Mouse (Mus musculus) ovary, adult 18-20 months (tissue): ENCODE results near the gene Elof1.
"Not testable (repeated sequence)": the region's sequence is repeated elsewhere in the genome, so short reads cannot be mapped to it uniquely, and the experiment has no call there.

Experiments used
- DNase-seq: peaks from one replicate; pipeline ENCODE4 v3.0.0; 2022; ENCODE audit warnings: low spot score, mixed read lengths

Gene Elof1

GRCm38 (mm10) chr9:22116740-22117426 lies at the start of gene Elof1:
Gene Elof1, minus strand, starts transcription at chr9:22117172.
- DNase-seq = peak; percentile 91

DNA sequence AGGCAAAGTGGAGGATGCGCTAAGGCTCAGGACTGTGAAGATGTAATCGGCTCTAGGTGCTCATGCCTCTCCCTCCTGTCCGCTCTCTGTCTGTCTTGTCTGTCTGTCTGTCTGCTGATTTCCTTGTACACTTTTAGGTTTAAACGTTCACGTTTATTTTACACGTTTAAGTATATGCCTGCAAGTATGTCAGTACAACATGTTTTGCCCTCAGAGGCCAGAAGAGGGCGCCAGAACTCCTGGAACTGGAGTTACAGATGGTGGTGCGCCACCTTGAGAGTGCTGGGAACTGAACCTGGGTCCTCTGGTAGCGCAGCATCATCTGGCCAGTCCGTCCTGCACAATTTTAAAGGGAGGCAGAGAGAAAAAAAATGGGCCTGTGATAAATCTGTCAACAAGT lies 49.7 kb upstream of the Elof1 start:
- DNase-seq = no peak

DNA sequence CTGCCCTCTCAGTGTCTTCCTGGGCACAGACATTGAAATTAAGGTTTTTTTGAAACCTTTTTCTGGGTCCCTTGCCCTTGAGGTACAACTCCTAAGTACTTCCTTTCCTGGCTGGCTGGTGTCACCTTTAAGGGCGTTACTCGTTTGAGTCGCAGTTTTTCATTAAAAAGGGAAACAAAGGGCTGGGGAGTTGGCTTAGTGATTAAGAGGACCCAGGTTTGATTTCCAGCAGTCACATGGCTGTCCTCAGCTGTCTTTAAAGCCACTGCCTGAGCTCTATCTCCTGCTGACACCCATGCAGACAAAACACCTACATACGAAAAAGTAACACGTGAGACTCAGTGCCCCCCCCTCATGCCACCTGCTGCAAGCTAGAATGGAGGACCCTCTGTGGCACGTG lies 49.0 kb upstream of the Elof1 start:
- no peak for DNase-seq

DNA sequence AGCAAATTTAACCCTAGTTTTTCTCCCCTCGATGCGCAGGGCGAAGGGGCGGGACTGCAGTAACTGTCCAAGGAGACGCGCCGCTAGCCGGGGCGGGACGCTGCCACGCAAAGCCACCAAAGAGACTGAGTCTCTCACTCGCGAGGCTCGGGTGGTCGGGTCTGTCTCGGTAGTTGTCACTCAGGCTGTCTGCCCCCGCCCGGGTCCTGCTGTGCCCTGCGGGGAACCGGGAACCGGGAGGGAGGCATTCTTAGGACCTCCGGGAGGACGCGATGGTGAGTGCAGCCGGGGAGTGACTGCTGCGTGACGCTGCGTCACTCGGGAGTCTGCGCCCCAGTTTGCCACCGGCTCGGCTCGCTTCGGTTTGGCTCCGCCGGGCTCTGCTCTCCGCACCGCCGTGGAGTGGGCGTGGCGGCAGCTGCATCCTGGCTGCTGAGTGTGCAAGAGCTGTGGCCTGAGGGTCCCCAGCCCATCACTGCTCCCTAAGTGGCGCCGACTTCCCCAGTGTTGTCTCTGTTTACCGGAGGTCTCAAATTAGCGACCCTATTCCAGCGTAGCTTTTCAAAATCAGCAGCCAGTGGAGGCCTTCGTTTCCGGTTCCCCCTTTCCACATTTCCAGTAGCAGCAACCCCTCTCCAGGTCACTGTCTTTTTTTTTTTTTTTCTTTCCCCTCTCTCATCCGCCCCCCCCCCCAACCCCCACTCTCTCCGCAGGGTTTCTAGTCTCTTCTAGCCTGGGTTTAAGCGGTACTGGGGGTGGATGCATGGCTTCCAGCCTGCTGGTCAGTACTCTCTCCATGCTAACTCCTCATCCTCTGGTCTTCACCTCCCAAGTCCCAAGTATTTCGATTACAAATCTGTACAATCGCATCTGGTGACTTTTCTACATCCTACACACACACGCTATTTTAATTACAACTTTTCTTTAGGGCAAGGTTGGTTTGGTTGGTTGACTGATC lies 48.0 kb upstream of the Elof1 start:
- DNase-seq = no peak

DNA sequence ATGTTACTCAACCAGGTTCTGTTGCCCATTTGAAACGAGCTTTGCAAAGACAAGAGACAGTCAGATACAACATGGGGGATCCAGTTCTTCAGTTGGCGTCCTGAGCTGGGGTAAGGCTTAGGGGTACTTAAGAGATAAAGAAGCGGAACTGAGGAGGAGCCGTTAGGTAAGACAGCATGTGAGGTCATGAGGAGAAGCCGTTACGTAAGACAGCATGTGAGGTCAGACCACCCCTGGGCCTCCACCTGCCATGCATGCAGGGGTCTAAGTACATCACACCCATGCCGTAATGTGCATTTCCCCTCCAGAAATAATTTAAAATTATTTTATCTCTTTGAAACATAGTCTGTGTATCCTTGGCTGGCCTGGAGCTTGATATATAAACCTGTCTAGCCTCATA lies 45.9 kb upstream of the Elof1 start:
- DNase-seq = no peak

- no peak for DNase-seq
These were observed 45.3 kb upstream of the Elof1 start for GRCm38 (mm10) chr9:22162305-22162704.

DNA sequence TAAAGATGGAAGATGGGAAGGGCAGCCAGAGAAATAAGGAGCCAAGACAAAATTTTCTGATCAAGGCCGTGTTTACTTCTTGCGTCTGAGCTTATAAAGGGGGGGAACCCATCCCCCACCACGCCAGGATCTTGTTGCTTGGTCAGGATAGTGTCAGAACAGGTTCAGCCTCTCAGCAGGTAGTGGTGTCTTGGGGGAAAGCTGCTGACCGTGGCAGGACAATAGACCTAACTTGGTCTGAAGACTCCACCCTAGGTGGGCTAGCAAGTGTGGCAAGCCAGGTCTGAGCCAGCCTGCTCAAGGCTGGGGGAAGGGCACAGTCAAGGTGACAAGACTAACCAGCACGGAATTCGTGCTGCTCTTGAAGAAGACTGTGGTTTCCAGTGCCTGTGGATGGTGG lies 44.3 kb upstream of the Elof1 start:
- DNase-seq = no peak

DNA sequence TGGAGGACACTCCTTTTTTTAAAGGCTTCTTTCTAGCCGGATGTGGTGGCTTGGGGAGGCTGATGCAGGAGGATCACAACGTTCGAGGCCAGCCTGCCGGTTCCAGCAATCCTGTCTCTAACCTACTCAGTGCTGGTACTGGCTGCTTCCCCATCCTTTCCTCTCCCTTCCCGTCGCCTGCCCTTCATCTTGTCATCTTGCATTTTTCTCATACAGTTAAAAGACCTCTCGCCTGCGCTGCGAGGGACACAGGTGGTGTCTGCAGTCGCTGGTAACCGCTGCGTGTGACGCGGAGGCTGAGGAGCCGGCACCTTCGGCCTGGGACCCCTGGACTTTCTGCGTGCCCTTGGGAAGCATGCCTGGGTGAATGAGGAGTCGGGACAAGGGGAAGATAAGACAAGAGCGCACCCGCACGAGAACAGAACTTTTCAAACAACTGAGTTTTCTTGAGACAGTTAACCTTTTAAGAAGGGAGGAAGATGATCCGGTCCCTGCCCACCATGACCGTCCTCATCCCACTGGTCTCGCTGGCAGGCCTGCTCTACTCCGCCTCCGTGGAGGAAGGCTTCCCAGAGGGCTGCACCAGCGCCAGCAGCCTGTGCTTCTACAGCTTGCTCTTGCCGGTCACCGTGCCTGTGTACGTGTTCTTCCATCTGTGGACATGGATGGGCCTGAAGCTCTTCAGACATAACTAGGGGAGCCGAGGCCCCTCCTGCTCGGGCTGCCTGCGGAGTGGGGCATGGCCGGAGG lies 40.7 kb upstream of the Elof1 start:
- DNase-seq = no peak

DNA sequence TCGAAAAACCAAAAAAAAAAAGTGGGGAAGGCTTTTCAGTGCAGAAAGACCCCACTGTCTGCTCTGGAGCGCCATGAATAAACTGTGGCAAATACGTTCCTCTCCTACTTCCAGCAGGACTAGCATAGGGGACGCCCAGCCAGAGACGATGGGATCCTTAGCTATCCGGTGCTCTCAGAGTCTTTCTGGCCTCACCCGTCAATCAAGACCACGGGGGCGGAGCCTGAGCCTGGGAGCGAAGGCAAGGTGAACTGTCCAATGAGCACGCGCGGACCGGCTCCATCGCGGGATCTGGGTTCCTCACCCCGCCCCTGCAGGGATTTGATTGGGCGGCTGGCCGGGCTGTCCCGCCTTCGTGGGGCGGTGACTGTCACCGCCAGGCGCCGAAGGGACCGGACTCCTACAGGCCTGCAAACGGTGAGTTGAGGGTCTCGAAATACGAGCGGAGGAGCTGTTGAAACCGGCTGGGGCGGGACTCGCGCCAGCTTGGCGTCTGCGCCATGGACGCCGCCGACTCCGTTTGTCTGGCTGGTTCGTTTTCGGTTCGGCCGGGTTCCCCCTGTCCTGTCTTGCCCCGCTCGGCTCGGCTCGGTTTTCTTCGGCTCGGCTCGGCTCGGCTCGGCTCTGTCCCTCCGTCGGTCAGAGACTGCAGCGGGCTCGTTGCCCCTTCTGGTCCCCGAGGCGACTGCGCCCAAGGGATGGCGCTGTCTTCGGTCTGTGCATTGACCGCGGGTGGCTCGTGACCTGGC lies 39.7 kb upstream of the Elof1 start, which contains the start of gene Pigyl:
Gene Pigyl, plus strand, starts transcription at position 350 of the 749 bp plus-strand sequence.
- peak; percentile 97 for DNase-seq

- no peak for DNase-seq
These were observed 38.6 kb upstream of the Elof1 start for GRCm38 (mm10) chr9:22155614-22156013.

DNA sequence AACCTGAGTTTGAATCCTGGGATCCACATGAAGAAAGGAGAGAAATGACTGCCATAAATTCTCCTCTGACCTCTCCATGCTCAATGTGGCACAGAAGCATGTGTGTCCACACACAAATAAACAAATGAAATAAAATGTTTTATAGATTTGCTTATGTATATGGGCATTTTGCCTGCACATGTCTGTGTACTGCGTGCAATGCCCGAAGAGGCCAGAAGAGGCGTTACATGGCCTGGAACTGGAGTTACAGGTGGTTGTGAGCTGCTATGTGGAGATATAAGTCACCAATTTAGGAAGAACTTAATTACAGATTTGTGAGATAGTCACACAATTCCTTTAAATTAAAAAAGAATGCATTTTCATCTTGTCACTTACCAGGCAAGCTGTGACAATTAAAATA lies 36.8 kb upstream of the Elof1 start:
- no peak for DNase-seq

DNA sequence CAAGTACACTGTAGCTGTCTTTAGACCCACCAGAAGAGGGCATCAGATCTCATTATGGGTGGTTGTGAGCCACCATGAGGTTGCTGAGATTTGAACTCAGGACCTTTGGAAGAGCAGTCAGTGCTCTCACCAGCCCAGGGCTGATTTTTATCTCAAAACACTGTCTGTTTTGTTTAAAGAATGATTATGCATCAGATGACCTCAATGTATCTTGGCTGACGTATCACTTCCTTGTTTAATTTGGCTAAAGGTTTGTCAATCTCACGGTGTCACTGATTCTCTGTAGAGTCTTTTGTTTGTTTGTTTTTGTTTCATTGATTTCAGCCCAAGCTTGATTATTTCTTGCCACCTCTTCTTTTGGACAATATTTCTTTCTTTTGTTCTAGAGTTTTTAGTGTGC lies 34.0 kb upstream of the Elof1 start:
- no peak for DNase-seq

DNA sequence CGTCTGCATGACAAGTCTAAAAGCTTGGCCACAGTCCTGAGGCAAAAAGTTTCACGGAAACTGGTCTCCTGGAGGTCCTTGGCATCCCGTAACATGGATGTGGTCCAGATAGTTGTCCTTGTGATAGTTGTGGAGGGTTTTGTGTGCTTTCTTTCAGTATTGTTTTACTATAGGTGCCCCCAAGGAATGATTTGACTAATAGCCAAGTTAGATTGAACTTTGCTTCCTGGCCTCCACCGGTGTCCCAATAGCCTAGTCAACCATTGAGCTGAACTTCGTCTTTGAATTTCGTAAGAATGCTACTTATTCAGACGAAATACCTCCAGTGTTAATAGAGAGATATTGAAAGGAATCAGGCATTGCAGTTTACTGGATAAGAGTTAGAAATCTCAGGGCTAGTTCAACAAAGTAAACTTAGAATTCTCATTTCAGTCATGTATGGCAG lies 33.3 kb upstream of the Elof1 start:
- DNase-seq = not testable (repeated sequence)

GRCm38 (mm10) chr9:22149426-22150248 lies 32.7 kb upstream of the Elof1 start:
- no peak for DNase-seq

- no peak for DNase-seq
These were observed 27.5 kb upstream of the Elof1 start for GRCm38 (mm10) chr9:22144304-22144965.

DNA sequence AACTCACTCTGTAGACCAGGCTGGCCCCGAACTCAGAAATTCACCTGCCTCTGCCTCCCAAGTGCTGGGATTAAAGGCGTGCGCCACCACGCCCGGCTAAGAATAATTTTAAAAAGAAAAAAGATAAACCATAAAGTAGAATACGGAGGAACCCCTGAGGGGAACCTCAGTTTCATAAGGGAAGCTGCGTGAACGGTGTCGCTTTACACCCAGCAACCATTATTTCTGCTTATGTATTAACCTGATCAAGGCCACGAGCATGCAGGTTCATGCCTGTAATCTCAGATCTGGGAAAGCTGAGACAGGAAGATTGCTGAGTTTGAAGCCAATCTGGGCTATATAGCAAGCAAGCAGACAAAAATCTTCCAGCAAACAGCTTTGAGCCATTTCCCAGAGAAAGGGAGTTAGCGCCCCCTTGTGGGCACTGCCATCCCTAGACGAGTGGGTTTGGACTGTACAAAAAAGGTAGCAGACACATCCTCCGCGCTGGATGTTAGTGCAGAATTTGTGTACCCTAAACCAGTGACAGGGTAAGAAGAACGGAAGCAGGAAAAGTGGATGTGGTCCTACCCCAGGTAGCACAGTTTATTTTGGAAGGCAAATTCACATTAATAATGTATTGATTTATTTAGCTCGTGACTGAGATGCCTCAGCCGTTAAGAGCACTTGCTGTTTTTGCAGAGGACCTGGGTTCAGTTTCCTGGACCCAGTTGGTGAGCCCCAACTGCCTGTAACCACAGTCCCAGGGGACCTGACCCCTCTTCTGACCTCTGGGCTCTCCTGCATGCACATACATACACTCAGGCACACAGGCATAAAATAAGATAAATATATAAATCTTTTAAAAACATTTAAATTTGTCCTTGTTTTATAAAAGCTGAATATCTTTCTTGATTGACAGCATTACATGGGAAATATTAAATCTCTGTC lies 26.4 kb upstream of the Elof1 start:
- DNase-seq = peak; percentile 64

DNA sequence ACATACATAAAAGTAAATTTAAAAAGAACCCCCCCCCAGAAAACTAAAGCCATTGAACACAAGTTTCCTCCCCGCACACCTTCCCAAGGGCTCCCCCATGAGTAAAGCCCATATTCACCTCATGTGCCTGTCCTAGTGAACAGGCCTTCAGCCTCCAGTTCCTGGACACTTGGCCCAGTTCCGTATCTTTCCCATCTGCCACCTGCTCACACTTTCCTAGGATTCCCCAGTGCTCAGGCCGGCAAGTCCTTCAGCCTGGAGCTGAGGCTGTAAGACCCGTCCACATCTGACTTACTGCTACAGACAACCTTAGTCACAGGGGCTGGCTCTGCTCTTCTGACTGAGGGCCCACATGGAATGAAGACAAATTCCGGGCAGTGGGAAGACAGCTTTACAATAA lies 22.8 kb upstream of the Elof1 start:
- no peak for DNase-seq

- DNase-seq = no peak
These were observed 21.5 kb upstream of the Elof1 start for GRCm38 (mm10) chr9:22138480-22138879.
